Mouse (Mus musculus) cerebellum, adult 11-12 months (tissue): ENCODE data around the gene Fam20a.
A peak's percentile ranks its signal among the peaks of the same experiment; 100 is the strongest.

ENCODE experiments used
- DNase-seq: peaks from one replicate; pipeline ENCODE4 v3.0.0; 2022

Gene Fam20a

GRCm38 (mm10) chr11:109715311-109715781 lies 6.7 kb downstream of the Fam20a start:
- no peak for DNase-seq

- peak; percentile 8 for DNase-seq
These were observed 7.5 kb downstream of the Fam20a start for GRCm38 (mm10) chr11:109714341-109715247.

GRCm38 (mm10) chr11:109709501-109709900 lies 12.6 kb downstream of the Fam20a start:
- no peak for DNase-seq

- DNase-seq: no peak
These were observed 13.3 kb downstream of the Fam20a start for GRCm38 (mm10) chr11:109708786-109709185.

GRCm38 (mm10) chr11:109707442-109707841 lies 14.6 kb downstream of the Fam20a start:
- no peak for DNase-seq

- no peak for DNase-seq
These were observed 15.5 kb downstream of the Fam20a start for GRCm38 (mm10) chr11:109706586-109706985.

GRCm38 (mm10) chr11:109706055-109706412 lies 16.0 kb downstream of the Fam20a start:
- DNase-seq: no peak

GRCm38 (mm10) chr11:109705336-109706054 lies 16.6 kb downstream of the Fam20a start:
- DNase-seq: no peak

- DNase-seq: no peak
These were observed 17.5 kb downstream of the Fam20a start for GRCm38 (mm10) chr11:109704311-109705205.

GRCm38 (mm10) chr11:109703845-109704244 lies 18.2 kb downstream of the Fam20a start:
- DNase-seq: no peak

GRCm38 (mm10) chr11:109702031-109702815 lies 19.9 kb downstream of the Fam20a start:
- DNase-seq: no peak

- DNase-seq: no peak
These were observed 21.3 kb downstream of the Fam20a start for GRCm38 (mm10) chr11:109700761-109701160.

GRCm38 (mm10) chr11:109699784-109700183 lies 22.3 kb downstream of the Fam20a start:
- DNase-seq: no peak

- no peak for DNase-seq
These were observed 23.3 kb downstream of the Fam20a start for GRCm38 (mm10) chr11:109698740-109699139.

GRCm38 (mm10) chr11:109697089-109697643 lies 24.9 kb downstream of the Fam20a start:
- no peak for DNase-seq

- no peak for DNase-seq
These were observed 25.6 kb downstream of the Fam20a start for GRCm38 (mm10) chr11:109696519-109696918.

- no peak for DNase-seq
These were observed 29.3 kb downstream of the Fam20a start for GRCm38 (mm10) chr11:109692737-109693136.

- DNase-seq: no peak
These were observed 32.5 kb downstream of the Fam20a start for GRCm38 (mm10) chr11:109689539-109689938.

- no peak for DNase-seq
These were observed 39.9 kb downstream of the Fam20a start for GRCm38 (mm10) chr11:109682221-109682620.

GRCm38 (mm10) chr11:109681556-109681955 lies 40.5 kb downstream of the Fam20a start:
- no peak for DNase-seq

GRCm38 (mm10) chr11:109680934-109681333 lies 41.1 kb downstream of the Fam20a start:
- DNase-seq: no peak

GRCm38 (mm10) chr11:109678291-109678690 lies 43.8 kb downstream of the Fam20a start:
- DNase-seq: no peak
